Mouse (Mus musculus) heart, adult 8-10 months (tissue): ENCODE results near the gene Ddit4l. TPM values are rescaled to one million over a fixed set of nuclear protein-coding genes. Genes with fewer than 3 reads are reported as not detected.
"Not testable (repeated sequence)": the region's sequence is repeated elsewhere in the genome, so short reads cannot be mapped to it uniquely, and the experiment has no call there.

Experiments
- DNase-seq: peaks from one replicate; pipeline ENCODE4 v3.0.0; 2022; ENCODE audit warnings: low spot score
- microRNA-seq: library from miRNA; unstranded; fragments of <30 nt; microRNA quantifications from one replicate; pipeline ENCODE4 v1.2.0, GENCODE M21; 2022
- total RNA-seq, 4 experiments: library from RNA; stranded (reverse); gene quantifications; 2 replicates each; pipeline ENCODE4 v1.2.4; 2022

Gene Ddit4l
- total RNA-seq, 4 experiments from 2014 or later = 2.5 to 3.1 (median 2.8) TPM

- no peak for DNase-seq
These were observed 26.2 kb downstream of the Ddit4l start for GRCm38 (mm10) chr3:137647427-137648100.

- DNase-seq = no peak
These were observed 27.7 kb downstream of the Ddit4l start for GRCm38 (mm10) chr3:137649112-137649511.

- no peak for DNase-seq
These were observed 31.4 kb downstream of the Ddit4l start for GRCm38 (mm10) chr3:137652853-137653252.

- DNase-seq = not testable (repeated sequence)
These were observed 49.8 kb downstream of the Ddit4l start, which contains the start of gene Gm21962 for GRCm38 (mm10) chr3:137671224-137671623. TSS of gene Gm21962 (plus strand) at chr3:137671524.

Small RNA genes within 50 kb of the gene (microRNA-seq; reads per million reads assigned to microRNA genes)
- gene Gm22468 = not detected

Other genes with a start within 250 kb of the Ddit4l start
- not detected for gene Gm21962, start 49.9 kb downstream of the Ddit4l start, total RNA-seq
- gene H2afz, start 242.9 kb downstream of the Ddit4l start, total RNA-seq = 10 to 100 TPM; 52.4 to 76.5 (median 66.3) TPM
- gene Dnajb14, start 246.1 kb downstream of the Ddit4l start, total RNA-seq = 10 to 100 TPM in 2 of 4 experiments, 1 to 10 TPM in 2; 8.4 to 13.3 (median 10.8) TPM